In the genomic region with DNA sequence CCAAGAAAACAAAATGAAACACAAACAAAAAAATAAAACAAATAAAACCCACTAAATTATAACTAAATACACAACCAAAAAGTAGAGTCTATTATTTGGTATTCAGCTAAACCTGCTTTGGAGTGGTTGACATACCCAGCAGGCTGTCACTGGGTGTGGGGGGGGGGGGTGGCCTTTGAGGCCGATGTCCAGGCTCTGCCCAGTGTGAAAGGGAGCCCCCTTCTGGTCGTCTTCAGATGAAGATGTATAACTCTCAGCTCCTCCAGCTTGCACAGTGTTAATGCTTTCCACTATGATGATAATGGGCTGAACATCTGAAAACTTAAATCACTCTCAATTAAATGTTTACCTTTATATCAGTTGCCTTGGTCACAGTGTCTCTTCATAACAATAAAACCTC, we compare ENCODE assay signal across 14 mouse cellular contexts.
DNase-seq lines count a peak whose midpoint lies in the region; ATAC-seq and TF ChIP-seq lines count a peak whose summit lies in the region.
"Had no signal": no experiment of that assay in that cellular context is flagged by ENCODE, and none has a peak within 500 bp of the region (broad histone marks: within the 10 kb centered on the region; RNA-seq: fewer than 3 reads in every experiment).

No protein-coding gene starts in this region.

- no peak overlapping the region for H3K4me3 ChIP-seq in intestine, postnatal 0 days (ENCODE audit: low read depth, low read length)
- no peak overlapping the region for H3K4me3 ChIP-seq in intestine, embryonic 15.5 days (replicated peaks)
- no peak overlapping the region for H3K4me3 ChIP-seq in midbrain, embryonic 11.5 days (ENCODE audit: low read depth, low read length)
- H3K4me3 ChIP-seq in midbrain, embryonic 15.5 days = no peak overlapping the region
- H3K4me3 ChIP-seq: embryonic facial prominence, embryonic 12.5 days; limb, embryonic 12.5 days; lung, embryonic 15.5 days; myocyte had no signal

- 11% methylated on average over 2 of the region's 2 CpGs for WGBS in intestine, postnatal 0 days
- WGBS in intestine, embryonic 15.5 days = 15% methylated on average over 2 of the region's 2 CpGs
- 4% methylated on average over 2 of the region's 2 CpGs for WGBS in midbrain, embryonic 11.5 days
- WGBS in midbrain, embryonic 15.5 days = 11% methylated on average over 2 of the region's 2 CpGs

- H3K27ac ChIP-seq in intestine, postnatal 0 days (ENCODE audit: low read depth, low read length) = no peak overlapping the region
- H3K27ac ChIP-seq in intestine, embryonic 15.5 days = no peak overlapping the region
- H3K27ac ChIP-seq in midbrain, embryonic 11.5 days (ENCODE audit: low read depth, low read length) = no peak overlapping the region
- H3K27ac ChIP-seq in midbrain, embryonic 15.5 days = no peak overlapping the region
- H3K27ac ChIP-seq: embryonic facial prominence, embryonic 12.5 days; limb, embryonic 12.5 days; lung, embryonic 15.5 days had no signal

- H3K9me3 ChIP-seq in intestine, postnatal 0 days (ENCODE audit: control insufficient read depth) = no peaks in the 10 kb centered on the region
- no peaks in the 10 kb centered on the region for H3K9me3 ChIP-seq in intestine, embryonic 15.5 days
- H3K9me3 ChIP-seq in midbrain, embryonic 11.5 days (ENCODE audit: control insufficient read depth, low read length) = no peaks in the 10 kb centered on the region
- no peaks in the 10 kb centered on the region for H3K9me3 ChIP-seq in midbrain, embryonic 15.5 days
- H3K9me3 ChIP-seq: embryonic facial prominence, embryonic 12.5 days; limb, embryonic 12.5 days; lung, embryonic 15.5 days had no signal

- no peaks in the 10 kb centered on the region for H3K36me3 ChIP-seq in intestine, postnatal 0 days (ENCODE audit: control insufficient read depth, insufficient read depth)
- no peaks in the 10 kb centered on the region for H3K36me3 ChIP-seq in intestine, embryonic 15.5 days
- no peaks in the 10 kb centered on the region for H3K36me3 ChIP-seq in midbrain, embryonic 11.5 days (ENCODE audit: control insufficient read depth, insufficient read depth, low read length)
- H3K36me3 ChIP-seq in midbrain, embryonic 15.5 days (replicated peaks) = no peaks in the 10 kb centered on the region
- H3K36me3 ChIP-seq: embryonic facial prominence, embryonic 12.5 days; limb, embryonic 12.5 days; lung, embryonic 15.5 days had no signal

- ATAC-seq in intestine, postnatal 0 days = no peak
- ATAC-seq in intestine, embryonic 15.5 days = no peak
- ATAC-seq in midbrain, embryonic 11.5 days (ENCODE audit: low FRiP score) = peak; percentile 58
- no peak for ATAC-seq in midbrain, embryonic 15.5 days (replicated peaks)
- ATAC-seq: forebrain, embryonic 14.5 days had no signal

- no peak overlapping the region for H3K9ac ChIP-seq in intestine, postnatal 0 days (ENCODE audit: low read depth, low read length)
- no peak overlapping the region for H3K9ac ChIP-seq in intestine, embryonic 15.5 days
- no peak overlapping the region for H3K9ac ChIP-seq in midbrain, embryonic 11.5 days (ENCODE audit: low read length)
- H3K9ac ChIP-seq in midbrain, embryonic 15.5 days = no peak overlapping the region
- H3K9ac ChIP-seq: embryonic facial prominence, embryonic 12.5 days; limb, embryonic 12.5 days; lung, embryonic 15.5 days had no signal

- DNase-seq in midbrain, embryonic 11.5 days (ENCODE audit: low spot score, missing footprints) = no peak
- DNase-seq in adipocyte (ENCODE audit: low spot score) = peak; percentile 10
- peak; percentile 36 for DNase-seq in retina, embryonic 14.5 days (ENCODE audit: low spot score)
- no peak for DNase-seq in spleen, adult 18-20 months
- no peak for DNase-seq in B cell, adult 2 months
- DNase-seq: right cerebral cortex, postnatal 14 days had no signal

- H3K27me3 ChIP-seq in intestine, postnatal 0 days (replicated peaks; ENCODE audit: control insufficient read depth, insufficient read depth, low read length) = no peaks in the 10 kb centered on the region
- H3K27me3 ChIP-seq in intestine, embryonic 15.5 days (replicated peaks) = no peaks in the 10 kb centered on the region
- H3K27me3 ChIP-seq in midbrain, embryonic 11.5 days (ENCODE audit: control insufficient read depth, insufficient read depth, low read length) = no peaks in the 10 kb centered on the region
- H3K27me3 ChIP-seq in midbrain, embryonic 15.5 days (replicated peaks) = no peaks in the 10 kb centered on the region
- H3K27me3 ChIP-seq: embryonic facial prominence, embryonic 12.5 days; limb, embryonic 12.5 days; lung, embryonic 15.5 days had no signal

- no peak overlapping the region for H3K4me2 ChIP-seq in intestine, postnatal 0 days (replicated peaks; ENCODE audit: low read depth)
- H3K4me2 ChIP-seq in intestine, embryonic 15.5 days (replicated peaks) = no peak overlapping the region
- no peak overlapping the region for H3K4me2 ChIP-seq in midbrain, embryonic 11.5 days
- no peak overlapping the region for H3K4me2 ChIP-seq in midbrain, embryonic 15.5 days
- H3K4me2 ChIP-seq: embryonic facial prominence, embryonic 12.5 days; limb, embryonic 12.5 days; lung, embryonic 15.5 days had no signal

- no peaks in the 10 kb centered on the region for H3K4me1 ChIP-seq in intestine, postnatal 0 days (replicated peaks; ENCODE audit: control insufficient read depth, insufficient read depth, low read length)
- no peaks in the 10 kb centered on the region for H3K4me1 ChIP-seq in intestine, embryonic 15.5 days (replicated peaks)
- H3K4me1 ChIP-seq in midbrain, embryonic 11.5 days (ENCODE audit: control insufficient read depth, insufficient read depth, low read length) = no peaks in the 10 kb centered on the region
- no peaks in the 10 kb centered on the region for H3K4me1 ChIP-seq in midbrain, embryonic 15.5 days
- H3K4me1 ChIP-seq: embryonic facial prominence, embryonic 12.5 days; limb, embryonic 12.5 days; lung, embryonic 15.5 days had no signal

- peak; percentile 25; the same call in 1 of the 2 replicates for TF ChIP-seq CTCF in intestine, postnatal 0 days (IDR thresholded peaks at IDR 0.05; ENCODE audit: low read depth)

Comparison
In these comparisons a context has a peak if more than half of its experiments do, and no peak if none do; other contexts are left out.
1. DNase-seq: peak in adipocyte (single experiment) and retina, embryonic 14.5 days (single experiment); none in midbrain, embryonic 11.5 days (single experiment), spleen, adult 18-20 months (0 of 2) and B cell, adult 2 months (0 of 2).